Mouse (Mus musculus) WW6 (cell line): Measurements from ENCODE around the gene Sec22b.

ENCODE experiments used
- DNase-seq: peaks from one replicate; pipeline ENCODE4 v3.0.0-alpha.2; 2013; ENCODE audit warnings: low read depth, low spot score

Gene Sec22b

DNA sequence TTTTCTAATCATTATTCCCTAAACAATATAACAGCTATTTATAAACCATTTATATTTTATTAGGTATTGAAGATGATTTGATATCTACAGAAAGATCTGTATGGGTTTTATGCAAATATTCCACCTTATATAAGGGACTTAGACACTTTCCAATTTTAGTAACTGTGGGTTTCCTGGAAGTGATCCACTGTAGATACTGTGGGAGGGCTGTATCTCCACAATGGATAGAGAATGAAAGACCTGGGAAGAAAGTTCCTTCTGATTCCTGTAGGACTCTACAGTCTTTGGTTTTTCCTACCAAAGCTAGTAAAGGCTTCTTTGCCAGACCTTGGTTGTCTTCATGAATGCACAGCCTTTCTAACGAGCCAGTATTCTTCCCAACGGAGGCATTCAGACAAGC, 8.7 kb downstream of the Sec22b start:
- DNase-seq, result no peak

- no peak for DNase-seq
Observed at GRCm38 (mm10) chr3:97911093-97911492, 10.1 kb downstream of the Sec22b start.

GRCm38 (mm10) chr3:97915081-97915480, 14.1 kb downstream of the Sec22b start:
- no peak for DNase-seq

DNA sequence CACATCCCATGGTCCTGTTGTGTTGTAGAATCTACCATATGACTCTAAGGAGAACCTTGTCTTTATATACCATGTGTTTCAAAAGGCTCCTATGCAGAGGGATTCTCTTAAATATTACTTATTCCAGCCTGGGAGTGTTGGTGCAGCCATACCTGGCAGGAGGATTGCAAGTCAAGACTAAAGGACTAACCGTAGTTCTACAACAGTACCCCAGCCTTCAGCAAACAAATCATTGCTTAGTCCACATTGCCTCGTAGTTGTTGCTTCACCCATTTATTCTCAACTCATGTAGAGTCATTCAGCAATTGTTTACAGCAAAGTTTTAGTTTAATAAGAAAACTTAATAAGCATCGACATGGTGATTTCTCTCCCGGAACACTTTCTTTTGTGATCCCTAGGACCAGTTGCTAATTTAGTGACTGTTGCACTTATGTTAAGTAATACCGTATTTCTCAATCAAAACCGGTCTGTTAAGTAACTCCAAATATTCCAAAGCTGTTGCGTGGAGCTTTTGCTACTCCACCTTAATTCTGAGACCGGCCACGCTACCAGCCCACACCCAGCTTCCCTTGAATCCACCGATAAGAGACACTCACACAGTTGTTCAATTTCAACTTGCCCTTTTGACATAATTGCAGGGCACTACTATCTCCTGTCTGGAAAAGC, 18.0 kb downstream of the Sec22b start:
- DNase-seq, result no peak

DNA sequence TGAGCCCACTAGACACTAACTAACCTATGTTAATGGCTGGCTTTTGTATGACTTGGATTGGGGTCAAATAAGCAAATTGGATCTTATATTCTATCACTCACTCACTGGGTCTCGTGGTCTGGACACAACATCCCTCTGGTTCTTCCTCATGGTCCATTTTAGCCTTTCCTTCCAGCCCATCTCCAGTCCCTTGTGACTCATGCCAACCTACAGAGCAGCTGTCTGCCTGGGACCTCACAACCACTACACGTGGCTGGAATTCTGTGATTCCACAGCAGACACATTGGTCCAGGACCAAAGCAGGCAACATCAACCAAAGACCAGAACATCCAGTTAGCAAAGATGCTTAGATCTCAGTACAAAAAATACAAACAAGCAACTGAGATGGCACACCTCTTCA, 24.3 kb downstream of the Sec22b start:
- no peak for DNase-seq

GRCm38 (mm10) chr3:97927322-97927721, 26.3 kb downstream of the Sec22b start:
- no peak for DNase-seq

GRCm38 (mm10) chr3:97928968-97929858, 28.2 kb downstream of the Sec22b start:
- peak; percentile 31 for DNase-seq

DNA sequence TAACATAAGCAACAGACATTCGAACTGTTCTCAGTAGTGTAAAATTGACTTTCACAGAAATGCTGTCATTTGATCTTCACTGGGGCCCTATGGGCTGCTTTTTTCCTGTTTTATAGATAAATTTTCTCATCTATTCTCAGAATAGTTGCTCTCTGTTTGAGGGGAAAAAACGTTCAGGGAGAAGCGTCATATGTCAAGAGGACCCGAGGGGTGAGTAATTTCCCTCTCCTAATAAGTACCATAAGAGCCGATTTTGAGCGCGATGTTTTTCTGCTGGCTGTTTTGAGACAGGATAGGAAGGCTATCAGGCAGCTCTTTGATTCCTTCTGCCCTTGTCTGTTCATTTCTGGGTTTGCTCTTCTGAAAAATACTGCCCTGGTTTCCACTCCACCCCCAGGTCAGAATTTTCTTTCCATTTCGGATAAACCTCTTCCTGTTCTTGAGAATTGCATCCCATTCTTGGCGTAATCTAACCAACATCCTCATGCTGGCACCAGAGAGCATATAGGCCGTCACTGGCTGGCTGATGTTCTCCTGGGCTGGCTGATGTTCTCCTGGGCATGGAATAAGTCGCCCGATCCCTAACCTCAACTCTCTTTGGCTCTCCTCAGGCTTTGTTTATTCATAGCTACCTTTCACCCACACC, 29.3 kb downstream of the Sec22b start:
- no peak for DNase-seq

GRCm38 (mm10) chr3:97930787-97931158, 29.8 kb downstream of the Sec22b start:
- DNase-seq, result no peak

DNA sequence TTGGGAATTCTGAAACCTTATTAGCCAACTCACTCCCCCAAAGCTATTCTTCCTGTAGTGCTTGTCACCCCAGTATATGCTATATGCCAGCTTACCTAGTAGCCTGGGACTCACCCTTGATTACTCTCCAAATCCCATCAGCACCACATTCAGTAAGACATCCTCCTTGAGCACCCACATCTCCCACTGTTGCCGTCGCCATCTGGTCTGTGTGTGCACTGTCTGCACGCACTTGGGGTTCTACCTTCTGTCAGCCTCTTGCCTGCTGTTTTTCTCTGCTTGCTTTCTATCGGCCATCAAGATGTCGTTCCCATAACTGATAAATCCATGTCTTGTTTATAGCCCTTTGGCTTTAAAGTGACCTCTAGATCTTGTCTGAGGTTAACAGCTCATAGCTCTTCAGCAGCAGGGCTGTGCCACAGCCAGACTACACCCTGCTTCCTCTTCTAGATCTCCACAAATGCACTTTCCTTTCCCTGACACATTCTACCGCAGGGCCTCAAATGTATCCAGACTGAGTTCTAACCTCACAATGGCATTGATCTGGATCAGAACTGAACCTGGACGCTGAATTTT, 30.4 kb downstream of the Sec22b start:
- DNase-seq, result no peak

- no peak for DNase-seq
Observed at GRCm38 (mm10) chr3:97932131-97932530, 31.1 kb downstream of the Sec22b start.

GRCm38 (mm10) chr3:97932771-97933170, 31.8 kb downstream of the Sec22b start:
- DNase-seq, result no peak

GRCm38 (mm10) chr3:97933251-97933650, 32.3 kb downstream of the Sec22b start:
- DNase-seq, result no peak

DNA sequence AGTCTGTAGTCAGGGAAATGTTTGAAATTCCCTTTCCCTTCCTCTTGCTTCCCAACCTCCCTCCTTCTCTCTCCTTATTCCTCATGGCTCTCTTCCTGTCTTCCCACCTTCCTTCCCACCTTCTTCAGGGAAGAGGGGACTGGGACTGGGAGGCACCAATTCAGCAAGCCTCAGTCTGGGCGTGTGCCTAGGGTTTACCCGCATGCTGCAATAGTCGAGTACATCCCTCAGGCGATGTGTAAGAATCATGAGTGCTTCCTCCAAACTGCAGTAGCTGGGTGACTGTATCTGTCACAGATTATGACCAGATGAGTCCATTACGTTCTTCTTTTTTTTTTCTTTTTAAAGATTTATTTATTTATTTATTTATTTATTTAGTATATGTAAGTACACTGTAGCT, 32.8 kb downstream of the Sec22b start:
- no peak for DNase-seq

- no peak for DNase-seq
Observed at GRCm38 (mm10) chr3:97934331-97935300, 33.6 kb downstream of the Sec22b start.

- DNase-seq, result no peak
Observed at GRCm38 (mm10) chr3:97937068-97937944, 36.3 kb downstream of the Sec22b start.

DNA sequence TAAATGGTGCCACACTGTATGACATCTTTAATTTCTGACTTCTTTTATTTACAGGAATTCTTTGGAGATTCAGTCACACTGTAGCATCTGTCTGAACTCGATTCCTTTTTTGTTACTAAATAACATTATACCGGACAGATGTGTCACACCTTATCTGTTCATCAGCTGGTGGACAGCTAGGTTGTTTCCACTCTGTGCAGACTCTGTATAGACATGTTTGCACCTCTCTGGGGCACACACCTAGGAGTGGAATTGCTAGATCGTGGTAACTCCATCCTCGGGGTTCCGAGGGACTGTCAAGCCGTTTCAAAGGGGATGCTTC, 36.9 kb downstream of the Sec22b start:
- no peak for DNase-seq

GRCm38 (mm10) chr3:97938814-97939526, 38.0 kb downstream of the Sec22b start:
- no peak for DNase-seq
